Mouse (Mus musculus): ENCODE results near the gene Mical2. TPM values are rescaled to one million over a fixed set of nuclear protein-coding genes. Genes with fewer than 3 reads are reported as not detected.

Gene Mical2
- total and polyA plus RNA-seq, 3 experiments, result not detected

GRCm38 (mm10) chr7:112275093-112275492 lies 49.4 kb downstream of the Mical2 start:
- H3K4me1 ChIP-seq (ENCODE audit: control insufficient read depth in 1 of 2, insufficient read depth in 2 of 2, low read length in 2 of 2), result no peaks in the 10 kb centered on the region
- H3K9ac ChIP-seq (ENCODE audit: control insufficient read depth, low read depth, low read length, poor library complexity, severe bottlenecking), result no peak overlapping the region
- no peaks in the 10 kb centered on the region for H3K9me3 ChIP-seq (replicated peaks; ENCODE audit: insufficient read depth, low read length)
- no peaks in the 10 kb centered on the region for H3K27me3 ChIP-seq (ENCODE audit: control insufficient read depth in 1 of 2, insufficient read depth in 2 of 2, low read length in 2 of 2)
- no peaks in the 10 kb centered on the region for H3K79me2 ChIP-seq (ENCODE audit: control insufficient read depth, insufficient read depth, low read length, poor library complexity)
- TF ChIP-seq TBP (IDR thresholded peaks at IDR 0.05; ENCODE audit: low read depth, low read length) (no peak), USF2 (IDR thresholded peaks at IDR 0.05; ENCODE audit: borderline replicate concordance in 1 of 2, insufficient read depth in 1 of 2, low read depth in 1 of 2, low read length in 2 of 2) (no peak)
- H3K4me3 ChIP-seq (ENCODE audit: control insufficient read depth in 1 of 2, insufficient read depth in 1 of 2, low read depth in 2 of 2, low read length in 2 of 2), result no peak overlapping the region
- no peak for DNase-seq (ENCODE audit: low read depth, low spot score)
- H3K27ac ChIP-seq (ENCODE audit: control insufficient read depth, low read depth, low read length), result no peak overlapping the region
- no peaks in the 10 kb centered on the region for H3K36me3 ChIP-seq (ENCODE audit: control insufficient read depth in 1 of 2, insufficient read depth in 2 of 2, low read length in 2 of 2)

GRCm38 (mm10) chr7:112275883-112276282 lies 50.2 kb downstream of the Mical2 start:
- no peaks in the 10 kb centered on the region for H3K27me3 ChIP-seq (ENCODE audit: control insufficient read depth in 1 of 2, insufficient read depth in 2 of 2, low read length in 2 of 2)
- H3K79me2 ChIP-seq (ENCODE audit: control insufficient read depth, insufficient read depth, low read length, poor library complexity), result no peaks in the 10 kb centered on the region
- no peaks in the 10 kb centered on the region for H3K4me1 ChIP-seq (ENCODE audit: control insufficient read depth in 1 of 2, insufficient read depth in 2 of 2, low read length in 2 of 2)
- no peaks in the 10 kb centered on the region for H3K9me3 ChIP-seq (replicated peaks; ENCODE audit: insufficient read depth, low read length)
- no peak overlapping the region for H3K4me3 ChIP-seq (ENCODE audit: control insufficient read depth in 1 of 2, insufficient read depth in 1 of 2, low read depth in 2 of 2, low read length in 2 of 2)
- no peak for TF ChIP-seq POLR2AphosphoS5 (IDR thresholded peaks at IDR 0.05; ENCODE audit: borderline replicate concordance, low read depth, low read length)
- TF ChIP-seq USF1 (IDR thresholded peaks at IDR 0.05; ENCODE audit: low read depth, low read length), result no peak
- TF ChIP-seq CHD2 (IDR thresholded peaks at IDR 0.05; ENCODE audit: low read length), result no peak
- no peak for TF ChIP-seq CTCF (IDR thresholded peaks at IDR 0.05 in 2 of 3, conservative IDR thresholded peaks at IDR 0.05 in 1 of 3; ENCODE audit: control insufficient read depth in 1 of 3, insufficient read depth in 1 of 3, low read depth in 2 of 3, low read length in 3 of 3, poor library complexity in 1 of 3, severe bottlenecking in 1 of 3)
- TF ChIP-seq KAT2A (conservative IDR thresholded peaks at IDR 0.05; ENCODE audit: low read depth, low read length), result no peak
- no peak overlapping the region for H3K9ac ChIP-seq (ENCODE audit: control insufficient read depth, low read depth, low read length, poor library complexity, severe bottlenecking)
- H3K36me3 ChIP-seq (ENCODE audit: control insufficient read depth in 1 of 2, insufficient read depth in 2 of 2, low read length in 2 of 2), result no peaks in the 10 kb centered on the region
- DNase-seq (ENCODE audit: low read depth, low spot score), result no peak
- H3K27ac ChIP-seq (ENCODE audit: control insufficient read depth, low read depth, low read length), result no peak overlapping the region

GRCm38 (mm10) chr7:112276823-112277222 lies 51.2 kb downstream of the Mical2 start:
- Histone ChIP-seq H3K79me2 (ENCODE audit: control insufficient read depth, insufficient read depth, low read length, poor library complexity) (no peaks in the 10 kb centered on the region), H3K27ac (ENCODE audit: control insufficient read depth, low read depth, low read length) (no peak overlapping the region), H3K36me3 (ENCODE audit: control insufficient read depth in 1 of 2, insufficient read depth in 2 of 2, low read length in 2 of 2) (no peaks in the 10 kb centered on the region), H3K9ac (ENCODE audit: control insufficient read depth, low read depth, low read length, poor library complexity, severe bottlenecking) (no peak overlapping the region), H3K4me3 (ENCODE audit: control insufficient read depth in 1 of 2, insufficient read depth in 1 of 2, low read depth in 2 of 2, low read length in 2 of 2) (no peak overlapping the region), H3K27me3 (ENCODE audit: control insufficient read depth in 1 of 2, insufficient read depth in 2 of 2, low read length in 2 of 2) (no peaks in the 10 kb centered on the region), H3K4me1 (ENCODE audit: control insufficient read depth in 1 of 2, insufficient read depth in 2 of 2, low read length in 2 of 2) (no peaks in the 10 kb centered on the region), H3K9me3 (replicated peaks; ENCODE audit: insufficient read depth, low read length) (no peaks in the 10 kb centered on the region)
- DNase-seq (ENCODE audit: low read depth, low spot score), result no peak
- TF ChIP-seq ELF1 (IDR thresholded peaks at IDR 0.05; ENCODE audit: low read depth, low read length) (no peak), ZC3H11A (IDR thresholded peaks at IDR 0.05; ENCODE audit: low read depth, low read length) (no peak), KAT2A (conservative IDR thresholded peaks at IDR 0.05; ENCODE audit: low read depth, low read length) (no peak), MAZ (IDR thresholded peaks at IDR 0.05; ENCODE audit: low read depth, low read length) (no peak), CHD2 (IDR thresholded peaks at IDR 0.05; ENCODE audit: low read length) (no peak), MAFK (IDR thresholded peaks at IDR 0.05; ENCODE audit: borderline replicate concordance, low read depth, low read length) (no peak), TAL1 (IDR thresholded peaks at IDR 0.05; ENCODE audit: low read length) (no peak), TBP (IDR thresholded peaks at IDR 0.05; ENCODE audit: low read depth, low read length) (no peak), NELFE (IDR thresholded peaks at IDR 0.05; ENCODE audit: low read depth, low read length) (no peak), MXI1 (IDR thresholded peaks at IDR 0.05; ENCODE audit: low read depth, low read length) (no peak)
